Mouse (Mus musculus): ENCODE measurements at regions not wholly inside any gene's neighbourhood (a gene's known extent, or its start where the extent isn't known, plus 50 kb on each side); places are given as distances from the start of the nearest gene placed in this dataset.

DNA sequence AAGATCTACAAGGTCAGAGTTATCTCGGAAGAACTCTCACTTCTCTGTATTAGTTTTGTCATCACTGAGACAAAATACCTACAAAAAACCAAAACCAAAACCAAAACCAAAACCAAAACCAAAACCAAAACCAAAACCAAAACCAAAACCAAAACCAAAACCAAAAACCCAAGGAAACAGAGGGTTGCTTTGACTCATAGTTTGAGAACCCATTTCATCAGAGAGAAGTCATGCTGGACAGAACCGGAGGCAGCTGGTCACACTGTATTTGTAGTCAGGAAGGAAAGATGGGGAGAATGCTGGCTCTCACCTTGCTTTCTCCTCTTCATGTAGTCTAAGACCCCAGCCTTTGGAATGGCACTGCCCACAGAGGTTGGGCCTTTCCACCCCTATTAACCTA, 57.3 kb upstream of the Cnr1 start:
- TF ChIP-seq CTCF (IDR thresholded peaks at IDR 0.05; ENCODE audit: low read depth) (no peak), EP300 (IDR thresholded peaks at IDR 0.05; ENCODE audit: low read depth) (no peak)
